Mouse (Mus musculus) Patski (cell line): ENCODE measurements around the gene Sema6c. TPM values are rescaled to one million over a fixed set of nuclear protein-coding genes. Genes with fewer than 3 reads are reported as not detected.

ENCODE experiments used
- ATAC-seq: fragments of 100-300 bp; one replicate; pipeline ENCODE4 v1.8.0; 2021
- CTCF ChIA-PET: fragments of 350-600 bp; sonication (Branson Sonifier 250); formaldehyde crosslinking; loops from one replicate; lab custom pipeline; 2022; ENCODE audit warnings: inconsistent platforms; lab: Charles Lee
- POLR2A ChIA-PET: fragments of 350-600 bp; sonication (Branson Sonifier 250); formaldehyde crosslinking; loops from one replicate; lab custom pipeline; 2022; ENCODE audit warnings: antibody characterized with exemption, inconsistent platforms; lab: Charles Lee
- DNase-seq: peaks from one replicate; pipeline ENCODE4 v3.0.0-alpha.2; 2011; ENCODE audit warnings: low read depth, low spot score
- H3K27me3 ChIP-seq: fragments of 371-371 bp; one replicate; pipeline ENCODE4 v1.5.1; 2021
- CTCF ChIP-seq: fragments of 100-300 bp; IDR thresholded peaks from one replicate; pipeline ENCODE4 v1.5.1; 2021
- in situ Hi-C: fragments of 300-500 bp; cut with MboI; formaldehyde crosslinking; loops from 3 replicates; pipeline ENCODE4 v1.11.1; 2018; ENCODE audit warnings: low pct_unique_long_range_greater_than_20kb, mixed read lengths
- polyA plus RNA-seq: library from polyadenylated mRNA; unstranded; gene quantifications from one replicate; pipeline ENCODE4 v1.2.3, GENCODE M21; 2021

Sema6c gene
- polyA plus RNA-seq, 1 experiment from 2014 or later = 17.0 TPM

GRCm38 (mm10) chr3:95163419-95164255 is 3.4 kb downstream of the Sema6c start:
- ATAC-seq (no peak), DNase-seq (no peak)
- no peaks in the 10 kb centered on the region for H3K27me3 ChIP-seq
- in situ Hi-C loops = no loop called here
- ChIA-PET CTCF (interaction anchor here (0.8 to 1.8 kb wide), 6 partner anchors 8 to 53 kb away, joined by 3 to 5 read pairs (median 4); partner anchors contain the start of gene Tnfaip8l2), POLR2A (no interaction called here)
- no peak for TF ChIP-seq CTCF

- ChIA-PET POLR2A (interaction anchor here (0.6 to 0.8 kb wide), 2 partner anchors 53 to 60 kb away, joined by 3 read pairs; no protein-coding TSS in a partner anchor), CTCF (interaction anchor here (1.2 to 1.8 kb wide), 3 partner anchors 10 to 22 kb away, joined by 3 to 4 read pairs (median 4); partner anchors contain the start of gene Tnfaip8l2)
- ATAC-seq (no peak), DNase-seq (no peak)
- in situ Hi-C loops = no loop called here
- TF ChIP-seq CTCF = no peak
- no peaks in the 10 kb centered on the region for H3K27me3 ChIP-seq
These were observed 3.9 kb downstream of the Sema6c start for GRCm38 (mm10) chr3:95164256-95164550.

GRCm38 (mm10) chr3:95164840-95165239 is 4.6 kb downstream of the Sema6c start:
- ATAC-seq (no peak), DNase-seq (no peak)
- H3K27me3 ChIP-seq = no peaks in the 10 kb centered on the region
- TF ChIP-seq CTCF = no peak
- in situ Hi-C loops = no loop called here
- ChIA-PET POLR2A (interaction anchor here (0.6 to 0.8 kb wide), 2 partner anchors 52 to 60 kb away, joined by 3 read pairs; no protein-coding TSS in a partner anchor), CTCF (interaction anchor here (1.1 to 1.3 kb wide), 4 partner anchors 10 to 49 kb away, joined by 3 to 4 read pairs (median 4); no protein-coding TSS in a partner anchor)

GRCm38 (mm10) chr3:95169996-95170395 is 9.7 kb downstream of the Sema6c start:
- POLR2A ChIA-PET = interaction anchor here (1.0 to 2.1 kb wide), 2 partner anchors 9 to 10 kb away, joined by 4 to 6 read pairs; no protein-coding TSS in a partner anchor
- no peak for TF ChIP-seq CTCF
- no peak for DNase-seq
- CTCF ChIA-PET = interaction anchor here (1.2 to 1.3 kb wide), 3 partner anchors 11 to 26 kb away, joined by 3 to 4 read pairs (median 3); no protein-coding TSS in a partner anchor
- in situ Hi-C loops = no loop called here
- ATAC-seq = no peak
- H3K27me3 ChIP-seq = no peaks in the 10 kb centered on the region

GRCm38 (mm10) chr3:95171105-95171504 is 10.8 kb downstream of the Sema6c start:
- CTCF ChIA-PET = interaction anchor here (1.0 to 1.2 kb wide), 3 partner anchors 9 to 27 kb away, joined by 3 to 4 read pairs (median 3); no protein-coding TSS in a partner anchor
- TF ChIP-seq CTCF = no peak
- in situ Hi-C loops = no loop called here
- POLR2A ChIA-PET = interaction anchor here (2.1 kb wide), 1 partner anchor 9 kb away, joined by 6 read pairs; no protein-coding TSS in a partner anchor
- ATAC-seq (no peak), DNase-seq (no peak)
- no peaks in the 10 kb centered on the region for H3K27me3 ChIP-seq

- in situ Hi-C loops = no loop called here
- ChIA-PET POLR2A (no interaction called here), CTCF (interaction anchor here (1.4 kb wide), 1 partner anchor 10 kb away, joined by 5 read pairs; no protein-coding TSS in a partner anchor)
- DNase-seq (no peak), ATAC-seq (no peak)
- no peak for TF ChIP-seq CTCF
- no peaks in the 10 kb centered on the region for H3K27me3 ChIP-seq
These were observed 12.4 kb downstream of the Sema6c start for GRCm38 (mm10) chr3:95172526-95173255.

- POLR2A ChIA-PET = no interaction called here
- DNase-seq = no peak
- TF ChIP-seq CTCF = no peak
- CTCF ChIA-PET = no interaction called here
- H3K27me3 ChIP-seq = no peaks in the 10 kb centered on the region
- in situ Hi-C loops = no loop called here
- no peak for ATAC-seq
These were observed 13.1 kb downstream of the Sema6c start for GRCm38 (mm10) chr3:95173256-95173949.

GRCm38 (mm10) chr3:95174011-95174592 is 13.8 kb downstream of the Sema6c start:
- ChIA-PET CTCF (interaction anchor here (0.6 to 1.5 kb wide), 6 partner anchors 10 to 45 kb away, joined by 3 to 4 read pairs (median 4); partner anchors contain the start of gene Sema6c), POLR2A (interaction anchor here (0.6 to 1.3 kb wide), 5 partner anchors 8 to 363 kb away, joined by 3 to 4 read pairs (median 3); no protein-coding TSS in a partner anchor)
- in situ Hi-C loops = no loop called here

GRCm38 (mm10) chr3:95176500-95176899 is 16.2 kb downstream of the Sema6c start:
- no peak for DNase-seq
- in situ Hi-C loops = no loop called here
- CTCF ChIA-PET = interaction anchor here (1.2 to 1.4 kb wide), 4 partner anchors 14 to 37 kb away, joined by 3 to 4 read pairs (median 3); no protein-coding TSS in a partner anchor
- POLR2A ChIA-PET = no interaction called here
- no peak for ATAC-seq
- TF ChIP-seq CTCF = no peak
- H3K27me3 ChIP-seq = no peaks in the 10 kb centered on the region

More at GRCm38 (mm10) chr3:95174011-95174592, 13.8 kb downstream of the Sema6c start:
- ATAC-seq = no peak
- no peak for DNase-seq
- H3K27me3 ChIP-seq = no peaks in the 10 kb centered on the region
- TF ChIP-seq CTCF = no peak
